Mouse (Mus musculus): ENCODE results near the gene Gm17657. TPM values are rescaled to one million over a fixed set of nuclear protein-coding genes. Genes with fewer than 3 reads are reported as not detected.

Gm17657 gene
- polyA plus RNA-seq, 1 experiment from 2014 or later, result not detected

DNA sequence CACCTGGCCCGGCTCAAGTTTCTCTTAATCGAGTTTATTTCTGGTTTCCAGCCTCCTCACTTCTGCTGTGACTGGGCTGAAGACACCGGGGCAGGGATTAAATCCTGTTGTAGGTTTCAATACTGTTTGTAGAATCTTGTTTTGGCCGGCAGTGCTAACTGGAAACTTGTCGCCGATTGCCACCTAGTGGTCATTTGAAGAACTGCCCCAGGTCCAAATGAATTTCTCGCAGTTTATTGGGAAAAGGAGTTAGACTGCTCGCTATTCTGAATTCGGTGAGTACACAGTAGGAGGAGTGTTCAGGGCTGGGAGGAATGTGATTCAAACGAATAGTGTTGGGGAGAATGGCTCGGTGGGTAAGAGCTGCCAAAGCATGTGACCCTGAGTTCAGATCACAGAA lies 35.0 kb downstream of the Gm17657 start:
- Histone ChIP-seq H3K4me3 (replicated peaks; ENCODE audit: low read depth, low read length) (no peak overlapping the region), H3K27ac (replicated peaks; ENCODE audit: low read depth, low read length) (no peak overlapping the region)
- ATAC-seq (ENCODE audit: low FRiP score, low TSS enrichment), result no peak

DNA sequence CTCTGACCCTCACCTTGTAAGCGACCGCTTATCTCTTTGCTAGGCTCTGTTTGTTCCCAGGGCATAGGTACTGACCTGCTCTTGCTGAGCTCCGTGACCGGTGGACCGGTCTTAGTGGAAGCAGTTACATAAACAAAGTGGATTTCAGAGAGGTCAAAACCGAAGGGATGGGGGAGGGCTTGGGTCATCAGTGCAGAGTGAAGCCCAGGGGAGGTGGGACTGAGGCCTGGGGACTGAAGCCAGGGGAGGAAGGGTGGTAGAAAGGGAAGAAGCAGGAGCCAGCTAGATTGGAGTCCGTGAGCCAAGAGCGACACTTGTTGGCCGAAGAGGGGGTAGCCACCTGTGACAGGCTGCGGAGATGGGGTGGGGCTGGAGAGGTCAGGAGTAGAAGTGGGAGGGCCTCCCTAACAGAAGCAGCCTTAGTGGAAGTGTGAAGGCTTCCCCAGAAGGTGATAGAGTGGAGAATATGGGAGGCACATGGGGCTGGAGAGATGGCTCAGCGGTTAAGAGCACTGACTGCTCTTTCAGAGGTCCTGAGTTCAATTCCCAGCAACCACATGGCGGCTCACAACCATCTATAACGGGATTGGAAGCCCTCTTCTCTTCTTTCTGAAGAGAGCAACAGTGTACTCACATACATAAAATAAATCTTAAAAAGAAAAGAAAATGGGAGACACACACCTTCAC lies 36.3 kb downstream of the Gm17657 start:
- no peaks in the 10 kb centered on the region for H3K9me3 ChIP-seq (ENCODE audit: control insufficient read depth, low read length)
- H3K9ac ChIP-seq (replicated peaks; ENCODE audit: low read length), result no peak overlapping the region
- ATAC-seq (ENCODE audit: low FRiP score, low TSS enrichment) (no peak), DNase-seq (peak; percentile 73)
- H3K4me2 ChIP-seq (ENCODE audit: low read length), result no peak overlapping the region
- H3K27ac ChIP-seq (replicated peaks; ENCODE audit: low read depth, low read length), result no peak overlapping the region
- no peak overlapping the region for H3K4me3 ChIP-seq (replicated peaks; ENCODE audit: low read depth, low read length)
- no peaks in the 10 kb centered on the region for H3K27me3 ChIP-seq (ENCODE audit: control insufficient read depth, insufficient read depth, low read length)
- WGBS, result 41% methylated on average over 13 of the region's 13 CpGs
- H3K4me1 ChIP-seq (ENCODE audit: control insufficient read depth, insufficient read depth, low read length), result no peaks in the 10 kb centered on the region
- H3K36me3 ChIP-seq (ENCODE audit: control insufficient read depth, insufficient read depth, low read length), result no peaks in the 10 kb centered on the region

More for the DNA sequence above, 35.0 kb downstream of the Gm17657 start:
- no peaks in the 10 kb centered on the region for H3K4me1 ChIP-seq (ENCODE audit: control insufficient read depth, insufficient read depth, low read length)
- 5% methylated on average over 11 of the region's 11 CpGs for WGBS
- H3K27me3 ChIP-seq (ENCODE audit: control insufficient read depth, insufficient read depth, low read length), result no peaks in the 10 kb centered on the region
- H3K36me3 ChIP-seq (ENCODE audit: control insufficient read depth, insufficient read depth, low read length), result no peaks in the 10 kb centered on the region
- no peaks in the 10 kb centered on the region for H3K9me3 ChIP-seq (ENCODE audit: control insufficient read depth, low read length)
- no peak overlapping the region for H3K4me2 ChIP-seq (ENCODE audit: low read length)
- H3K9ac ChIP-seq (replicated peaks; ENCODE audit: low read length), result no peak overlapping the region
- peak; percentile 92 for DNase-seq

DNA sequence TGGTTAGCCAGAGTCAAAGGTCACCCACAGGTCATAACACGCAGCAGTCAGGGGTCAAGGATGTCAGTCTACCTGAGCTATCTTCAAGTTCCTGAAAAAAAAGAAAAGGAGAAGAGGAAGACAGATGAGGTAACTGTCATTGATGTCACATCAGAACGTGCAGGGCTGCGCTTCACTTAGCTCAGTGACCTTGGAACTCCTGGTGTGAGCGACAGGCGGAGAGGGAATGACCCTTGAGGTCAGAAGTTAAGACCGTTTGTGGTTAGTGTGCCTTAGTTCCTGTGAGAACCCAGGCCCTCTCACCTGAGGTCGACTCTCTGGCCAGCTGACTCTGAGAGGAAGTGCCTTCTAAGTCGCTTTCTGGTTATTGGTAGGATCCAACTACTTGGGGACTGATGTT lies 38.7 kb downstream of the Gm17657 start:
- Histone ChIP-seq H3K9me3 (ENCODE audit: control insufficient read depth, low read length) (no peaks in the 10 kb centered on the region), H3K9ac (replicated peaks; ENCODE audit: low read length) (no peak overlapping the region)
- ATAC-seq (ENCODE audit: low FRiP score, low TSS enrichment), result no peak

DNA sequence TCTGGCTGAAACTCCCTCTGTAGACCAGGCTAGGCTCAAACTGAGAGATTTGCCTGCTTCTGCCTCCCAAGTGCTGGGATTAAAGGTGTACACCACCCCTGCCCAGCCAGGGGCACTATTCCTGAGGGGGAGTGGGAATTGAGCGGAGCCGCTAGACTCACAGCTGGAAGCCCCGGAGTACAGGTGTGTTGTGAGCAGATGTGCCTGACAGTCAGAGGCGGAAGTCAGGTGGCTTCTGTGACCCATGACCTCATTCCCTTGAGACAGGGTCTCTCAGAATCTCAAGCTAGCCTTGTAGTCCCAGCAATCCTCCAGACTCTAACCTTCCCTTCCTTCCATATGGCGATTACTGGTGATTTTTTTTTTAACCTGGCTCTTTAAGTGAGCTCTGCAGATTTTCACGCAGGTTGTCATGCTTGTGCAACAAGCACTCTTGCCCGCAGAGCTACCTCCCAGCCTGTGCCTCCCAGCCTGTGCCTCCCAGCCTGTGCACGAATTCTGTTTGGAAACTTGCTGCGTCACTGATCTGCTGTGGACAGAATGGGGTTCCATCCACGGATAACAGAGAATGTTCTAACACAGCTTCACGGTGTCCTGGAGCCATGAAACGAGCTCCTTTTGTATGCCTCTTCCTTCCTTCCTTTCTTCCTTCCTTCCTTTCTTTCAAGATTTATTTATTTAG lies 40.4 kb downstream of the Gm17657 start:
- DNase-seq (no peak), ATAC-seq (ENCODE audit: low FRiP score, low TSS enrichment) (no peak)
- Histone ChIP-seq H3K4me2 (ENCODE audit: low read length) (no peak overlapping the region), H3K27ac (replicated peaks; ENCODE audit: low read depth, low read length) (no peak overlapping the region), H3K27me3 (ENCODE audit: control insufficient read depth, insufficient read depth, low read length) (no peaks in the 10 kb centered on the region), H3K36me3 (ENCODE audit: control insufficient read depth, insufficient read depth, low read length) (no peaks in the 10 kb centered on the region), H3K4me3 (replicated peaks; ENCODE audit: low read depth, low read length) (no peak overlapping the region), H3K9ac (replicated peaks; ENCODE audit: low read length) (no peak overlapping the region), H3K9me3 (ENCODE audit: control insufficient read depth, low read length) (no peaks in the 10 kb centered on the region), H3K4me1 (ENCODE audit: control insufficient read depth, insufficient read depth, low read length) (no peaks in the 10 kb centered on the region)
- 80% methylated on average over 12 of the region's 12 CpGs for WGBS

More for the DNA sequence above, 38.7 kb downstream of the Gm17657 start:
- H3K36me3 ChIP-seq (ENCODE audit: control insufficient read depth, insufficient read depth, low read length), result no peaks in the 10 kb centered on the region
- DNase-seq, result no peak
- 68% methylated on average over 8 of the region's 8 CpGs for WGBS
- H3K4me2 ChIP-seq (ENCODE audit: low read length), result no peak overlapping the region
- H3K4me1 ChIP-seq (ENCODE audit: control insufficient read depth, insufficient read depth, low read length), result no peaks in the 10 kb centered on the region
- H3K27me3 ChIP-seq (ENCODE audit: control insufficient read depth, insufficient read depth, low read length), result no peaks in the 10 kb centered on the region
- no peak overlapping the region for H3K4me3 ChIP-seq (replicated peaks; ENCODE audit: low read depth, low read length)
- no peak overlapping the region for H3K27ac ChIP-seq (replicated peaks; ENCODE audit: low read depth, low read length)

- no peak overlapping the region for H3K27ac ChIP-seq (replicated peaks; ENCODE audit: low read depth, low read length)
- no peak for ATAC-seq (ENCODE audit: low FRiP score, low TSS enrichment)
- no peak overlapping the region for H3K9ac ChIP-seq (replicated peaks; ENCODE audit: low read length)
- 78% methylated on average over 5 of the region's 5 CpGs for WGBS
- no peak for DNase-seq
- H3K4me3 ChIP-seq (replicated peaks; ENCODE audit: low read depth, low read length), result no peak overlapping the region
- H3K4me2 ChIP-seq (ENCODE audit: low read length), result no peak overlapping the region
- H3K36me3 ChIP-seq (ENCODE audit: control insufficient read depth, insufficient read depth, low read length), result no peaks in the 10 kb centered on the region
- H3K27me3 ChIP-seq (ENCODE audit: control insufficient read depth, insufficient read depth, low read length), result no peaks in the 10 kb centered on the region
- H3K9me3 ChIP-seq (ENCODE audit: control insufficient read depth, low read length), result no peaks in the 10 kb centered on the region
- no peaks in the 10 kb centered on the region for H3K4me1 ChIP-seq (ENCODE audit: control insufficient read depth, insufficient read depth, low read length)
These were observed 45.7 kb downstream of the Gm17657 start for GRCm38 (mm10) chr17:29503700-29504099.

GRCm38 (mm10) chr17:29502669-29503665 lies 46.5 kb downstream of the Gm17657 start:
- H3K27me3 ChIP-seq (ENCODE audit: control insufficient read depth, insufficient read depth, low read length), result no peaks in the 10 kb centered on the region
- DNase-seq (no peak), ATAC-seq (ENCODE audit: low FRiP score, low TSS enrichment) (no peak)
- no peaks in the 10 kb centered on the region for H3K4me1 ChIP-seq (ENCODE audit: control insufficient read depth, insufficient read depth, low read length)
- H3K4me2 ChIP-seq (ENCODE audit: low read length), result 0 out of 2 replicates have a peak overlapping the region, but pooled peaks have one; percentile 4
- WGBS, result 24% methylated on average over 32 of the region's 32 CpGs
- no peak overlapping the region for H3K27ac ChIP-seq (replicated peaks; ENCODE audit: low read depth, low read length)
- H3K36me3 ChIP-seq (ENCODE audit: control insufficient read depth, insufficient read depth, low read length), result no peaks in the 10 kb centered on the region
- H3K9me3 ChIP-seq (ENCODE audit: control insufficient read depth, low read length), result no peaks in the 10 kb centered on the region
- no peak overlapping the region for H3K9ac ChIP-seq (replicated peaks; ENCODE audit: low read length)
- H3K4me3 ChIP-seq (replicated peaks; ENCODE audit: low read depth, low read length), result no peak overlapping the region

DNA sequence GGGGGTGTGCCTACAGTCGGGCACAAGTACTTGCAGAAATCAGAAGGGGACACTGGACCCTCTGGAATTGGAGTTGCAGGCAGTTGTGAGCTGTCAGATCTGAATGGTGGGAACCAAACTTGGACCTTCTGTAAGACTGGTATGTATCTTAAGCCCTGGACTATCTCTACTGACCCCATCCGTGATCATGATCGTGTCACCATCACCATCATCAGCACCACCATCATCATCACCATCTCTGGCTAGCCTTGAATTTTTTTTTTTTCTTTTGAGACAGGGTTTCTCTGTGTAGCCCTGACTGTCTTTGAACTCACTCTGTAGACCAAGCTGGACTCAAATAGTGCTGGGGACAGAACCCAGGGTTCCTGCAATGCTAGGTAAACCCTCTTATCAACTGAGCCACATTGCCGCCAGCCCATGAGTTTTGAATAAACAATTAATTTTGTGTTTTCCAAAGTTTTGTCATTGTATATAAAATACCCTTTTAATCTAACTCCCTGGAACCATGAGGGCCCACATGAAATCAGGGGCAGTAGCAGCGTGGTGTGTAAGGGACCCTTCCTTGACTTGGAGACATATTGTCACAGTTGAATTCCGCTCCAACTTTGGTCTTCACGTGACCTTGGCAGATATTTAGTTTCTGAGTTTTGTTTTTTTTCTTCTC lies 47.3 kb downstream of the Gm17657 start:
- 79% methylated on average over 7 of the region's 7 CpGs for WGBS
- H3K36me3 ChIP-seq (ENCODE audit: control insufficient read depth, insufficient read depth, low read length), result no peaks in the 10 kb centered on the region

DNA sequence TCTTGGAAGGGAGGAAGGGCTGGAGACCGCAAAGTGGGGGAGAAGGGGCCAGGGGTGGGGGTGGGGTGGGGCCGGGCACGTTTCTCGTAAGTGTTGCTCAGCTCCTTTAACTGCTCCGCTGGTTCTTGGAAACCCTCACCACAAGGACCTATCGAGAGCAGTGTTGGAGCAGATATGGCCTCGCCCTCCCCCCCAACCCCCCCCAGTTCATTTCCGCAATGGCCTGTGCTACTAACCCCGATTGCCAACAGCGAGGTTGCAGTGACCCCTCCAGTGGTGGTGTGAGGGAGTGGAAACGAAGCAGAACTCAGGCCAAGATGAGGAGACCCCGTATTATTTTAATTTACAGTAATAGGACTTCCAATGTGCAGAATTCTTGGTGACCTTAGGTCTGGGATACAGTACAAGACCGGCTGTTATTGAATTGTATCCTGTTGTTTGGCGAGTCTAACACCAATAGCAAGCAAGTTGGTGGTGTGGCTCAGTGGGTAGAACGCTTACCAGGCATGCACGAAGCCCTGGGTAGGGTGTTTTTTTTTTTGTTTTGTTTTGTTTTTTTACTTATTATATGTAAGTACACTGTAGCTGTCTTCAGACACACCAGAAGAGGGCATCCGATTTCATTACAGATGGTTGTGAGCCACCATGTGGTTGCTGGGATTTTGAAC lies 48.5 kb downstream of the Gm17657 start:
- 80% methylated on average over 17 of the region's 17 CpGs for WGBS
- no peak for ATAC-seq (ENCODE audit: low FRiP score, low TSS enrichment)

More for the DNA sequence above, 47.3 kb downstream of the Gm17657 start:
- H3K4me1 ChIP-seq (ENCODE audit: control insufficient read depth, insufficient read depth, low read length), result no peaks in the 10 kb centered on the region
- ATAC-seq (ENCODE audit: low FRiP score, low TSS enrichment), result no peak
- no peaks in the 10 kb centered on the region for H3K27me3 ChIP-seq (ENCODE audit: control insufficient read depth, insufficient read depth, low read length)
- no peaks in the 10 kb centered on the region for H3K9me3 ChIP-seq (ENCODE audit: control insufficient read depth, low read length)
- H3K4me2 ChIP-seq (ENCODE audit: low read length), result no peak overlapping the region
- no peak overlapping the region for H3K27ac ChIP-seq (replicated peaks; ENCODE audit: low read depth, low read length)
- H3K9ac ChIP-seq (replicated peaks; ENCODE audit: low read length), result no peak overlapping the region
- no peak for DNase-seq
- no peak overlapping the region for H3K4me3 ChIP-seq (replicated peaks; ENCODE audit: low read depth, low read length)

More for the DNA sequence above, 48.5 kb downstream of the Gm17657 start:
- H3K4me3 ChIP-seq (replicated peaks; ENCODE audit: low read depth, low read length), result no peak overlapping the region
- H3K4me1 ChIP-seq (ENCODE audit: control insufficient read depth, insufficient read depth, low read length), result no peaks in the 10 kb centered on the region
- H3K27me3 ChIP-seq (ENCODE audit: control insufficient read depth, insufficient read depth, low read length), result no peaks in the 10 kb centered on the region
- no peaks in the 10 kb centered on the region for H3K9me3 ChIP-seq (ENCODE audit: control insufficient read depth, low read length)
- no peaks in the 10 kb centered on the region for H3K36me3 ChIP-seq (ENCODE audit: control insufficient read depth, insufficient read depth, low read length)
- no peak overlapping the region for H3K9ac ChIP-seq (replicated peaks; ENCODE audit: low read length)
- H3K4me2 ChIP-seq (ENCODE audit: low read length), result no peak overlapping the region
- no peak for DNase-seq
- no peak overlapping the region for H3K27ac ChIP-seq (replicated peaks; ENCODE audit: low read depth, low read length)

All from midbrain, embryonic 14.5 days (tissue).